Mouse (Mus musculus): ENCODE results near the gene Tmem129. TPM values are rescaled to one million over a fixed set of nuclear protein-coding genes. Genes with fewer than 3 reads are reported as not detected.
A peak's percentile ranks its signal among the peaks of the same experiment; 100 is the strongest.

The Tmem129 gene
- total RNA-seq, 1 experiment = 15.0 TPM

DNA sequence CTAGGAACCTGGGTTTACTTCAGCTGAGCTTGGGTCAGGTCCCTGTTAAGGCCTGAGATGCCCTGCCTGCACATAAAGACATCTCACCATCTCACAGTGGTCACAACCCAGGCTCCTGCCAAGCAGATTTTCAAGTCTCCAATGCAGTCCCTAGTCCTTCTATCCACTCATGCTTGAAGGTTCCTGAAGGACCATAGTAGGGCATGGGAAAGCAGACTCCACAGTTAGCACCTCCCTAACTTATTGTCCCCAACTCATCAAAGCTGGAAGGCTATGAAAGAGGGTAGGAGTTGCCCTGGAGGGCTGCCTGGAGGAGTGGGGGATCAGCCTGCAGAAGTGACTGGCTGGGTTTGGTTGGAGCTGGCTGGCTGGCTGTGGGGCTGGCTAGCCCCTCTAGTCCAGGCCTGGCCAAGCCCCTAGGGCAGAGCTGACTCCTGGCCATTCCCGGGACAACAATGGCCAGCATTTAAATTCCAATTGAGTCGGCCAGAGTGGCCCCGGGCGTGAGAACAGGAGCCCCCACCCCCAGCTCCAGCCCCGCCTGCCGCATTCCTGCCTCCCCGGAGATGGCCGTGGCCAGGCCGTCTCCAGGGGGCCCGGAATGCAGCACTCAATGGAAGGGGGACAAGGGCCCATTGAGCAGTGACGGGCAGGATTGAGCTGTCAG is 46.9 kb upstream of the Tmem129 start:
- H3K27ac ChIP-seq (ENCODE audit: insufficient read depth, low read depth, low read length, poor library complexity, severe bottlenecking) = no peak overlapping the region
- no peak overlapping the region for H3K4me3 ChIP-seq (ENCODE audit: insufficient read depth in 1 of 2, low read depth in 1 of 2, low read length in 2 of 2, poor library complexity in 1 of 2, severe bottlenecking in 1 of 2)

DNA sequence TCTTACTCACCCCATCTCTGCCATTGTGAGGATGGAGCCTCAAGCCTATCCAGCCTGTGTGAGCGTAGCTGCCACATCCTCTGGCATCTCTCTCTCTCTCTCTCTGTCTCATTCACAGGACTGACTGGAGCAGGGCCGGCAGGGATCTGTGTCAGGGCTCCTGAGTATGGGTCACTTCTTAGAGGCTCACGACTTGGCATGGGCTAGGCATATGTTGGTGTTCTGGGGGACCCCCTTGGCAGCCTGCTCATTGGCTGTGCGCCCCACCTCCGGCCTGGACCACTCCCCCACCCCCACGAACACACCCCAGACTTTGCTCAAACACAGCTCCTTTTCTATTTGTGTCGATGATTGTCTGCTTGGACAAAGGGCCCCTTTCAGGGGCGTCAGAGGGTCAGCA is 45.8 kb upstream of the Tmem129 start:
- no peaks in the 10 kb centered on the region for H3K36me3 ChIP-seq (ENCODE audit: control insufficient read depth, insufficient read depth, low read length, poor library complexity, severe bottlenecking)
- TF ChIP-seq CHD2 (IDR thresholded peaks at IDR 0.05; ENCODE audit: low read depth, low read length) = no peak
- TF ChIP-seq ZNF384 (IDR thresholded peaks at IDR 0.05; ENCODE audit: low read depth, low read length) = no peak
- no peak for TF ChIP-seq HCFC1 (IDR thresholded peaks at IDR 0.05; ENCODE audit: borderline replicate concordance, insufficient read depth, low read length)
- no peak for TF ChIP-seq ZC3H11A (IDR thresholded peaks at IDR 0.05; ENCODE audit: borderline replicate concordance, low read depth, low read length)
- H3K4me1 ChIP-seq (ENCODE audit: control insufficient read depth in 2 of 2, insufficient read depth in 2 of 2, low read length in 2 of 2, poor library complexity in 1 of 2) = peaks cover 3 to 12% of the 10 kb centered on the region in 2 experiments; a peak in 3 of 4 replicates
- H3K9ac ChIP-seq (ENCODE audit: insufficient read depth, low read depth, low read length, poor library complexity, severe bottlenecking) = no peak overlapping the region
- in situ Hi-C loops (cut with MboI; ENCODE audit: low sequenced_read_pairs in 2 of 2, unreplicated experiment in 2 of 2) = loop anchor here in 1 of 2 experiments (25.0 kb wide), 1 partner anchor 1683 kb away; the partner anchor contains the start of gene Hmx1
- no peak overlapping the region for H3K4me3 ChIP-seq (ENCODE audit: insufficient read depth in 1 of 2, low read depth in 1 of 2, low read length in 2 of 2, poor library complexity in 1 of 2, severe bottlenecking in 1 of 2)
- no peak for DNase-seq (ENCODE audit: low read depth, low spot score)
- H3K27ac ChIP-seq (ENCODE audit: insufficient read depth, low read depth, low read length, poor library complexity, severe bottlenecking) = no peak overlapping the region
- no peaks in the 10 kb centered on the region for H3K9me3 ChIP-seq (ENCODE audit: control insufficient read depth, insufficient read depth, low read depth, low read length)

More for the DNA sequence above, 46.9 kb upstream of the Tmem129 start:
- no peak for DNase-seq (ENCODE audit: low read depth, low spot score)
- in situ Hi-C loops (cut with MboI; ENCODE audit: low sequenced_read_pairs in 2 of 2, unreplicated experiment in 2 of 2) = loop anchor here in 1 of 2 experiments (25.0 kb wide), 1 partner anchor 1682 kb away; the partner anchor contains the start of gene Hmx1
- Histone ChIP-seq H3K36me3 (ENCODE audit: control insufficient read depth, insufficient read depth, low read length, poor library complexity, severe bottlenecking) (no peaks in the 10 kb centered on the region), H3K9me3 (ENCODE audit: control insufficient read depth, insufficient read depth, low read depth, low read length) (no peaks in the 10 kb centered on the region), H3K9ac (ENCODE audit: insufficient read depth, low read depth, low read length, poor library complexity, severe bottlenecking) (no peak overlapping the region), H3K4me1 (ENCODE audit: control insufficient read depth in 2 of 2, insufficient read depth in 2 of 2, low read length in 2 of 2, poor library complexity in 1 of 2) (peaks cover 3 to 12% of the 10 kb centered on the region in 2 experiments; a peak in 3 of 4 replicates)
- TF ChIP-seq HCFC1 (IDR thresholded peaks at IDR 0.05; ENCODE audit: borderline replicate concordance, insufficient read depth, low read length) (no peak), CHD2 (IDR thresholded peaks at IDR 0.05; ENCODE audit: low read depth, low read length) (no peak), ZNF384 (IDR thresholded peaks at IDR 0.05; ENCODE audit: low read depth, low read length) (no peak), MAFK (IDR thresholded peaks at IDR 0.05; ENCODE audit: insufficient read depth, low read depth, low read length) (no peak), ZC3H11A (IDR thresholded peaks at IDR 0.05; ENCODE audit: borderline replicate concordance, low read depth, low read length) (no peak)

DNA sequence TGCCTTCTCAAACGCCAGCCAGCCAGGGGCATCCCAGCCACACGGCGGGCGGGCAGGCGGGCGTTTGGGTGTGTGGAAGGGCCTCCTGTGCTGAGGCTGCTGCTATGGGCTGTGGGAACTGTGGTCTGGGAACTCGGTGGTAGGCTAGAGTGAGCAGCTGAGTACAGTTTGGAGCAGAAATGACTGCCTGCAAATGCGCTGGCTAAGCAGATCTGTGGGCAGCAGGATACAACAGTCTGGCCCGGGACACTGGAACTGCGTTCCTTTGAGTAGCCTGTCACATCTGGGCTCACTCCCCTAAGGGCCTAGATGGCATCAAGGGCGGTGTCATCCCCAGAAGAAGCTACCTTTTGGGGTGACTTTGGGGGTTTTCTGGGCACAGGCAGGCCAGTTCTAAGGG is 43.6 kb upstream of the Tmem129 start:
- H3K4me1 ChIP-seq (ENCODE audit: control insufficient read depth in 2 of 2, insufficient read depth in 2 of 2, low read length in 2 of 2, poor library complexity in 1 of 2) = peaks cover 3 to 12% of the 10 kb centered on the region in 2 experiments; a peak in 3 of 4 replicates
- 0 out of 2 replicates have a peak, but pooled peaks have one; percentile 52 for TF ChIP-seq MAFK (IDR thresholded peaks at IDR 0.05; ENCODE audit: insufficient read depth, low read depth, low read length)
- TF ChIP-seq ZNF384 (IDR thresholded peaks at IDR 0.05; ENCODE audit: low read depth, low read length) = no peak
- no peak for TF ChIP-seq HCFC1 (IDR thresholded peaks at IDR 0.05; ENCODE audit: borderline replicate concordance, insufficient read depth, low read length)
- no peak for TF ChIP-seq CHD2 (IDR thresholded peaks at IDR 0.05; ENCODE audit: low read depth, low read length)
- no peak for TF ChIP-seq ZC3H11A (IDR thresholded peaks at IDR 0.05; ENCODE audit: borderline replicate concordance, low read depth, low read length)
- in situ Hi-C loops (cut with MboI; ENCODE audit: low sequenced_read_pairs in 2 of 2, unreplicated experiment in 2 of 2) = loop anchor here in 1 of 2 experiments (25.0 kb wide), 1 partner anchor 1685 kb away; the partner anchor contains the start of gene Hmx1
- H3K36me3 ChIP-seq (ENCODE audit: control insufficient read depth, insufficient read depth, low read length, poor library complexity, severe bottlenecking) = no peaks in the 10 kb centered on the region
- no peak overlapping the region for H3K27ac ChIP-seq (ENCODE audit: insufficient read depth, low read depth, low read length, poor library complexity, severe bottlenecking)
- H3K9me3 ChIP-seq (ENCODE audit: control insufficient read depth, insufficient read depth, low read depth, low read length) = no peaks in the 10 kb centered on the region
- DNase-seq (ENCODE audit: low read depth, low spot score) = no peak
- no peak overlapping the region for H3K9ac ChIP-seq (ENCODE audit: insufficient read depth, low read depth, low read length, poor library complexity, severe bottlenecking)
- H3K4me3 ChIP-seq (ENCODE audit: insufficient read depth in 1 of 2, low read depth in 1 of 2, low read length in 2 of 2, poor library complexity in 1 of 2, severe bottlenecking in 1 of 2) = peak overlapping the region; percentile 1 to 35; a peak in 2 of 4 replicates

DNA sequence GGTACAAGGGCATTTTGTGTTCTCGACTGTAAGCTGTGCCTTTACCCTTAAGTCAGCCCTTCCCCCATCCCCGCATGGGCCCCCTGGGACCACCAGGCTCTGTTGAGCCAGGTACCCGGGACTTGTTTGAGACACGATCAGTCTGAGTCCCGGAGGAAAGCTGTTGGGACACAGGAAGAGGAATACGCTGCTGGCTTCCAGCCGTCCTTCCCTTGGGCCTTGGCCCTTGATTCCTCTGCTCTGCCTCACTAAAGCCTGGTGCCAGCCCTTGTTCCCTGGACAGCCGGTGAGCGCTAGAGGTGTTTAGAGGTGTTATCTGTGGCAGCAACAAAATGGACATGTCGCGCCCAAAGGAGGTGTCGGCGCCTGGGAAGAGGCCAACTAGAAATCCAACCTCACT is 41.8 kb upstream of the Tmem129 start:
- Histone ChIP-seq H3K36me3 (ENCODE audit: control insufficient read depth, insufficient read depth, low read length, poor library complexity, severe bottlenecking) (no peaks in the 10 kb centered on the region), H3K4me3 (ENCODE audit: insufficient read depth in 1 of 2, low read depth in 1 of 2, low read length in 2 of 2, poor library complexity in 1 of 2, severe bottlenecking in 1 of 2) (no peak overlapping the region), H3K9ac (ENCODE audit: insufficient read depth, low read depth, low read length, poor library complexity, severe bottlenecking) (no peak overlapping the region), H3K9me3 (ENCODE audit: control insufficient read depth, insufficient read depth, low read depth, low read length) (no peaks in the 10 kb centered on the region), H3K27ac (ENCODE audit: insufficient read depth, low read depth, low read length, poor library complexity, severe bottlenecking) (no peak overlapping the region), H3K4me1 (ENCODE audit: control insufficient read depth in 2 of 2, insufficient read depth in 2 of 2, low read length in 2 of 2, poor library complexity in 1 of 2) (peaks cover 3 to 7% of the 10 kb centered on the region in 2 experiments)
- in situ Hi-C loops (cut with MboI; ENCODE audit: low sequenced_read_pairs in 2 of 2, unreplicated experiment in 2 of 2) = loop anchor here in 1 of 2 experiments (25.0 kb wide), 1 partner anchor 1687 kb away; the partner anchor contains the start of gene Hmx1
- TF ChIP-seq HCFC1 (IDR thresholded peaks at IDR 0.05; ENCODE audit: borderline replicate concordance, insufficient read depth, low read length) (no peak), ZNF384 (IDR thresholded peaks at IDR 0.05; ENCODE audit: low read depth, low read length) (no peak), MAFK (IDR thresholded peaks at IDR 0.05; ENCODE audit: insufficient read depth, low read depth, low read length) (no peak), CHD2 (IDR thresholded peaks at IDR 0.05; ENCODE audit: low read depth, low read length) (no peak), ZC3H11A (IDR thresholded peaks at IDR 0.05; ENCODE audit: borderline replicate concordance, low read depth, low read length) (no peak)
- DNase-seq (ENCODE audit: low read depth, low spot score) = no peak
